Mouse (Mus musculus): ENCODE results near the gene Hspb1. TPM values are rescaled to one million over a fixed set of nuclear protein-coding genes. Genes with fewer than 3 reads are reported as not detected.

Hspb1 gene
- polyA plus RNA-seq, 1 experiment from 2014 or later = 10.1 TPM

DNA sequence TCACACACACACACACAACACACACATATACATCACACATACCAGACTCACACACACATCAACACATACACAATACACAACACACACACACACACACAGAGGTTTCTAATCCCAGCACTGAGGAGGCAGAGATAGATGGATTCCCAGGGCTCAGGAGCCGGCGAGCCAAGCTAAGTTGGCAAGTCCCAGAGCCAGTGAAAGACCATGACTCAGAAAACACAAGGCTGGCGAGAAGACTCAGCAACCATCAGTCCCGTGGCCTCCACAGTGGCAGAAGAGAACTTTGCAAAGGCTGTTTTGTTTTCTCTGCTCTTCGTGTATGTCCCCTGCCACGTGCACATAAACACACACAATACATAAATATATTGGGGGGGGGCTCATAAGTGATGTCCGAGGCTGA is 34.0 kb upstream of the Hspb1 start:
- no peak overlapping the region for H3K4me3 ChIP-seq (ENCODE audit: low read depth, low read length)
- WGBS = 59% methylated on average over 7 of the region's 7 CpGs
- ATAC-seq = no peak
- H3K27ac ChIP-seq (ENCODE audit: low read length) = no peak overlapping the region
- H3K4me2 ChIP-seq (ENCODE audit: low read length) = no peak overlapping the region
- no peak overlapping the region for H3K9ac ChIP-seq (ENCODE audit: low read depth, low read length)
- H3K9me3 ChIP-seq (replicated peaks; ENCODE audit: control insufficient read depth, low read length, poor library complexity, severe bottlenecking) = no peaks in the 10 kb centered on the region
- peaks cover 14% of the 10 kb centered on the region for H3K27me3 ChIP-seq (ENCODE audit: control insufficient read depth, insufficient read depth, low read depth, low read length)
- peaks cover 27% of the 10 kb centered on the region for H3K4me1 ChIP-seq (ENCODE audit: control insufficient read depth, insufficient read depth, low read length)
- peaks cover 4% of the 10 kb centered on the region for H3K36me3 ChIP-seq (ENCODE audit: control insufficient read depth, insufficient read depth, low read length)

- whole genome bisulfite sequencing = 4% methylated on average over 4 of the region's 4 CpGs
- H3K27ac ChIP-seq (ENCODE audit: low read length) = no peak overlapping the region
These were observed 32.6 kb upstream of the Hspb1 start for GRCm38 (mm10) chr5:135855156-135855555.

GRCm38 (mm10) chr5:135866662-135867061 is 21.1 kb upstream of the Hspb1 start:
- no peak overlapping the region for H3K9ac ChIP-seq (ENCODE audit: low read depth, low read length)
- no peak for ATAC-seq
- WGBS = 49% methylated on average over 8 of the region's 8 CpGs
- H3K4me1 ChIP-seq (ENCODE audit: control insufficient read depth, insufficient read depth, low read length) = peaks cover 10% of the 10 kb centered on the region; the same call in 1 of the 2 replicates
- no peak overlapping the region for H3K4me2 ChIP-seq (ENCODE audit: low read length)
- no peaks in the 10 kb centered on the region for H3K9me3 ChIP-seq (replicated peaks; ENCODE audit: control insufficient read depth, low read length, poor library complexity, severe bottlenecking)
- no peaks in the 10 kb centered on the region for H3K27me3 ChIP-seq (ENCODE audit: control insufficient read depth, insufficient read depth, low read depth, low read length)
- no peak overlapping the region for H3K27ac ChIP-seq (ENCODE audit: low read length)
- H3K4me3 ChIP-seq (ENCODE audit: low read depth, low read length) = no peak overlapping the region
- peaks cover 6% of the 10 kb centered on the region; the same call in 1 of the 2 replicates for H3K36me3 ChIP-seq (ENCODE audit: control insufficient read depth, insufficient read depth, low read length)

More at GRCm38 (mm10) chr5:135855156-135855555, 32.6 kb upstream of the Hspb1 start:
- no peaks in the 10 kb centered on the region for H3K9me3 ChIP-seq (replicated peaks; ENCODE audit: control insufficient read depth, low read length, poor library complexity, severe bottlenecking)
- H3K4me3 ChIP-seq (ENCODE audit: low read depth, low read length) = no peak overlapping the region
- H3K36me3 ChIP-seq (ENCODE audit: control insufficient read depth, insufficient read depth, low read length) = peaks cover 4% of the 10 kb centered on the region
- peaks cover 14% of the 10 kb centered on the region for H3K27me3 ChIP-seq (ENCODE audit: control insufficient read depth, insufficient read depth, low read depth, low read length)
- peaks cover 21% of the 10 kb centered on the region for H3K4me1 ChIP-seq (ENCODE audit: control insufficient read depth, insufficient read depth, low read length)
- H3K4me2 ChIP-seq (ENCODE audit: low read length) = no peak overlapping the region
- no peak for ATAC-seq
- no peak overlapping the region for H3K9ac ChIP-seq (ENCODE audit: low read depth, low read length)

GRCm38 (mm10) chr5:135867637-135868593 is 19.8 kb upstream of the Hspb1 start:
- WGBS = 1% methylated on average over 82 of the region's 89 CpGs
- H3K9ac ChIP-seq (ENCODE audit: low read depth, low read length) = peak overlapping the region; percentile 75
- no peaks in the 10 kb centered on the region for H3K9me3 ChIP-seq (replicated peaks; ENCODE audit: control insufficient read depth, low read length, poor library complexity, severe bottlenecking)
- peak overlapping the region; percentile 71 for H3K4me2 ChIP-seq (ENCODE audit: low read length)
- peak overlapping the region; percentile 42 for H3K4me3 ChIP-seq (ENCODE audit: low read depth, low read length)
- H3K36me3 ChIP-seq (ENCODE audit: control insufficient read depth, insufficient read depth, low read length) = peaks cover 6% of the 10 kb centered on the region; the same call in 1 of the 2 replicates
- peaks cover 10% of the 10 kb centered on the region; the same call in 1 of the 2 replicates for H3K4me1 ChIP-seq (ENCODE audit: control insufficient read depth, insufficient read depth, low read length)
- peak overlapping the region; percentile 66 for H3K27ac ChIP-seq (ENCODE audit: low read length)
- ATAC-seq = peak; percentile 39
- H3K27me3 ChIP-seq (ENCODE audit: control insufficient read depth, insufficient read depth, low read depth, low read length) = no peaks in the 10 kb centered on the region

DNA sequence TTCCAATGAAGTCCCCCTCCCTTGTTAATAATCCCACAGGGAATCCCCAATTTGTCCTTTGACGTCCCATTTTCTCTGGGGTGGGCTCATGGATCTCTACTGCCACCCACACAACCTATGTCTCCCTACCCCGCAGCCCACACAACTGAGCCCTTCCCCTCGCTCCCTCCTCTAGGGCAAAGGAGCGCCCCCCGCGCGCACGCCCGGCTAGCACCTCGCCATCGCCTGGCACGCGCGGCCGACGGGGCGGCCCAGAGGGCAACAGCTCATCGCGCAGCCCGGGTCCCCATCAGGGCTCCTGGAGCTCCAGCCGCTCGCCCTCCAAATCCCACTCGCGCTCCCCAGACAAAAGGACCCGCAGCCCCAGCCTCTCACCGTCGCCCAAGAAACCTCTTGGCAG is 19.1 kb upstream of the Hspb1 start:
- Histone ChIP-seq H3K9ac (ENCODE audit: low read depth, low read length) (peak overlapping the region; percentile 75), H3K27ac (ENCODE audit: low read length) (0 out of 2 replicates have a peak overlapping the region, but pooled peaks have one; percentile 9), H3K36me3 (ENCODE audit: control insufficient read depth, insufficient read depth, low read length) (peaks cover 6% of the 10 kb centered on the region; the same call in 1 of the 2 replicates), H3K27me3 (ENCODE audit: control insufficient read depth, insufficient read depth, low read depth, low read length) (no peaks in the 10 kb centered on the region), H3K4me3 (ENCODE audit: low read depth, low read length) (peak overlapping the region; percentile 42), H3K4me2 (ENCODE audit: low read length) (peak overlapping the region; percentile 71), H3K9me3 (replicated peaks; ENCODE audit: control insufficient read depth, low read length, poor library complexity, severe bottlenecking) (no peaks in the 10 kb centered on the region), H3K4me1 (ENCODE audit: control insufficient read depth, insufficient read depth, low read length) (peaks cover 10% of the 10 kb centered on the region; the same call in 1 of the 2 replicates)
- WGBS = 8% methylated on average over 22 of the region's 27 CpGs
- peak; percentile 40; the same call in 1 of the 2 replicates for ATAC-seq

DNA sequence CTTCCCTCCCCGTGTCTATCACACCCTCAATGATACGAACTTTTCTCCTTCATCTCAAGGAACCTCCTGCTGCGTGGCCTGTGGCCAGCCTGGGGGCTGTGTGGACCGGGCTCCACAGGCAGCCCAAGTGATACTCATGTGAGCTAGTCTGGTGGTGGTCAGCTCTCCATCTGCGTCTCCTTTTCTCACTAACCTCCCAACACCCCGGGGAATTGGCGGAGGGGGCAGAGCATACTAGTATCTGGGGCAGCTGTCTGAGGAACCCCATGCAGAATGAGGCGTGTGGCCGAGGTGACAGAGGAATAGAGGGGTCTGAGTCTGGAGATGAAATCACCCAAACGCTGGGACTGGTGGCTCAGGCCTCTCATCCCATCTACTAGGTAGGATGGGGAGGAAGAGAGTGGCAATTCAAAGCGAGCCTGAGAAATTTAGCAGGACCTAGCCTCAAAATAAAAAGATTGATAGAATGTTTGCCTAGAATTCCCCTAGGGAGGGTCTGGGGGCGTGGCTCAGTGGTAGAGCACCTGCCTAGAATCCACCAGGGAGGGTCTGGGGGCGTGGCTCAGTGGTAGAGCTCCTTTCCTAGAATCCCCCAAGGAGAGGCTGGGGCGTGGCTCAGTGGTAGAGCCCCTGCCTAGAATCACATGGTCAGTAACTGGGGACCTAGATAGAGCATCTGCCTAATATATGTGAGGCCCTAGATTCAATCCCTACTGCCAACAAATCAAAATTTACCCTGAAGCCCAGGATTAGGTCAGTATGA is 17.9 kb upstream of the Hspb1 start:
- Histone ChIP-seq H3K27me3 (ENCODE audit: control insufficient read depth, insufficient read depth, low read depth, low read length) (no peaks in the 10 kb centered on the region), H3K4me1 (ENCODE audit: control insufficient read depth, insufficient read depth, low read length) (peaks cover 10% of the 10 kb centered on the region; the same call in 1 of the 2 replicates), H3K9ac (ENCODE audit: low read depth, low read length) (no peak overlapping the region), H3K9me3 (replicated peaks; ENCODE audit: control insufficient read depth, low read length, poor library complexity, severe bottlenecking) (no peaks in the 10 kb centered on the region), H3K4me2 (ENCODE audit: low read length) (peak overlapping the region; percentile 71), H3K27ac (ENCODE audit: low read length) (no peak overlapping the region), H3K36me3 (ENCODE audit: control insufficient read depth, insufficient read depth, low read length) (no peaks in the 10 kb centered on the region; the same call in 1 of the 2 replicates), H3K4me3 (ENCODE audit: low read depth, low read length) (no peak overlapping the region)
- ATAC-seq = no peak
- WGBS = 70% methylated on average over 14 of the region's 14 CpGs

DNA sequence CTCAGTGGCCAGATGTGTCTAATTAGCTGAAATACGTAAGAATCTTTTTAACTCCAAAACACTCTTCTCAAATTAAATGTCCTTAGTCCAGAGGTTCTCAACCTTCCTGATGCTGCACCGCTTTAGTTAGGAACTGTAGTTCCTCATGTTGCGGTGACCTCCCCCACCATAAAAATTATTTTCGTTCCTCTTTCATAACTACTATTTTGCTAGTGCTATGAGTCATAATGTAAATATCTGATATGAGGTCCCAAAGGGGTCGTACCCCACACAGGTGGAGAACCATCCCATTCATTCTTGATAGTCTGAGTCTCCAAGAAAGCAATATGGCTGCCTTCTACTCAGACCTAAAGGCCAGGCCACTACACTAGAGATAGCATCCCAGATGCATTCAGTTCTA is 17.2 kb upstream of the Hspb1 start:
- Histone ChIP-seq H3K27ac (ENCODE audit: low read length) (no peak overlapping the region), H3K9ac (ENCODE audit: low read depth, low read length) (no peak overlapping the region), H3K4me2 (ENCODE audit: low read length) (no peak overlapping the region), H3K4me1 (ENCODE audit: control insufficient read depth, insufficient read depth, low read length) (peaks cover 10% of the 10 kb centered on the region; the same call in 1 of the 2 replicates), H3K4me3 (ENCODE audit: low read depth, low read length) (no peak overlapping the region), H3K27me3 (ENCODE audit: control insufficient read depth, insufficient read depth, low read depth, low read length) (no peaks in the 10 kb centered on the region), H3K36me3 (ENCODE audit: control insufficient read depth, insufficient read depth, low read length) (no peaks in the 10 kb centered on the region; the same call in 1 of the 2 replicates), H3K9me3 (replicated peaks; ENCODE audit: control insufficient read depth, low read length, poor library complexity, severe bottlenecking) (no peaks in the 10 kb centered on the region)
- 89% methylated on average over 5 of the region's 5 CpGs for WGBS
- ATAC-seq = no peak

GRCm38 (mm10) chr5:135872996-135873395 is 14.7 kb upstream of the Hspb1 start:
- Histone ChIP-seq H3K4me2 (ENCODE audit: low read length) (no peak overlapping the region), H3K4me3 (ENCODE audit: low read depth, low read length) (no peak overlapping the region), H3K9me3 (replicated peaks; ENCODE audit: control insufficient read depth, low read length, poor library complexity, severe bottlenecking) (no peaks in the 10 kb centered on the region), H3K4me1 (ENCODE audit: control insufficient read depth, insufficient read depth, low read length) (peaks cover 7% of the 10 kb centered on the region), H3K27ac (ENCODE audit: low read length) (no peak overlapping the region), H3K36me3 (ENCODE audit: control insufficient read depth, insufficient read depth, low read length) (no peaks in the 10 kb centered on the region; the same call in 1 of the 2 replicates), H3K9ac (ENCODE audit: low read depth, low read length) (peak overlapping the region; percentile 37; the same call in 1 of the 2 replicates), H3K27me3 (ENCODE audit: control insufficient read depth, insufficient read depth, low read depth, low read length) (no peaks in the 10 kb centered on the region)
- 20% methylated on average over 15 of the region's 16 CpGs for WGBS
- no peak for ATAC-seq

Data from midbrain, embryonic 16.5 days (tissue).